Mouse (Mus musculus): ENCODE data around the gene Fam163a. TPM values are rescaled to one million over a fixed set of nuclear protein-coding genes. Genes with fewer than 3 reads are reported as not detected.

The Fam163a gene
- polyA plus RNA-seq, 1 experiment = 0.11 TPM

DNA sequence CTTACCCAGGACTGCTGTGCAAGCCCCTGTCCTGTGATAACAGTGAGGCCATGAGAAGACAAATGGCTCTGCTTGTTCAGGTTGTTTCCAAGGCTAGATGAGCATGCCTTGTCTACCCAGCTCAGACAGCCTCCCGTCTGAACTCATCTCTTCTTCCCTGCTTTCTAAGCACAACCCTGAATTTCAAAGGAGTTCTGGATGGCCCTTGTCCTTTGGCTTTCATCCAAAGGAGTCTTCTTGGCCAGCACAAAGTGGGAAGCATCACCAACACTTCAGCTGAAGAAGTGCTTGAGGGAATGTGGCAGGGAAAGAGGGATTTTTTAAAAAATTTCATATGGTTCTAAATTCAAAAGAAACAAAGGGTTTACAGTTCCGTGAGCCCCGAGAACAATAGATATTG lies 3.8 kb downstream of the Fam163a start:
- DNase-seq (ENCODE audit: low spot score) = no peak

DNA sequence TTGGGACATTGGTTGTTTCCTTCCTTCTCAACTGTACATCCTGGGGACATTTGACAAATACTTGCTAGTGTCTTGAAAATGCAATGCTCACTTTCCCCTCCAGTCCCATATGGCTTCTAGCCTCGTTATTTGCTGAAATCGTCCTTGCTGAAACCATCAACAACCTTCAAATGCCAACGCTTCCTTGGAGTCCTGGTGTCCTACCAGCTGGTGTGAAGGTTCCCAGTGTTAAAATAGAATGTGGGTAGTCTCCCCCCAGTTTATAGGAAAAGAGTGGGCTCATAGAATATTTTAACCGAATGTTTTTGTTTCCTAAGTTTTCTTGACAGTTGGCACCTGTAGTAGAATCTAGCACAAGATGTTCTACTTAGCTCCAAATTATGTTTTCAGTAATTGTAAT lies 7.2 kb downstream of the Fam163a start:
- no peak for DNase-seq (ENCODE audit: low spot score)

GRCm38 (mm10) chr1:156193292-156193691 lies 11.5 kb downstream of the Fam163a start:
- no peak for DNase-seq (ENCODE audit: low spot score)

DNA sequence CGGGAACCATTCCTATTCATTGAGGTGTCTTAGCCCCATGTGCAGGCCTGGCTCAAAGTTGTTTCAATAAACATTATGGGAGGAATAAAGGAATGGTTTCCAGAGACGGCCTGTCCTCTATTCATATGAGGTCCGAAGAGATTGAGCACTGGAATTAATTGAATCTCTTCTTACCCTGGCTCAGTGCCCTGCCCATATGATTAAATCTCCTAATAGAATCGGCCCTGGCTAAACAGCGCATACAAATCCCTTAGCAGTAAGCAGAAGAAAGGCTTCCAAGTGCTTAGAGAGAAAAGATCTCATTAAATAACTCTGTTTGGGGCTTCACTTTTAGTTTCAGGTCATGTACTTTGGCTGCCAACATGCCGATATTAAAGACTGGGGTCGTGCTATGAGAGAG lies 12.0 kb downstream of the Fam163a start:
- DNase-seq (ENCODE audit: low spot score) = no peak

DNA sequence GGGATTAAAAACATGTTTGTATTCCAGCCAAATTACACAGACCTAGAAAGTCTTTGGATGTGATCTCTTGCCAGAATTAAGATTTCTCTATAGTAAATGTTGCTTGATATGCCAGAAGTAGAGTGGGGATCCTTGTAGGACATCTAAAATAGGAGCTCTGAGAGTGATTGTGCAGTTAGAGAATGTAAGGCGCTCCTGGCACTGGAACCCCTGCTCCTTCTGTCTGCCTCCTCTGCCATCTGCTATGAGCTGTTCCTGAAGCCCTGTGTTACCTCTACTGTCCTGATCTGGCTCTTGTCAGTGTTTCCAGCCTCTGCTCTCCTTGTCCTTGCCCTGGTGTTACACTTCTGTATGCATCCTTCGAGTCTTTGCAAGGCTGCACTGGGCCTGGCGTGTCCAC lies 18.2 kb downstream of the Fam163a start:
- no peak for DNase-seq (ENCODE audit: low spot score)

DNA sequence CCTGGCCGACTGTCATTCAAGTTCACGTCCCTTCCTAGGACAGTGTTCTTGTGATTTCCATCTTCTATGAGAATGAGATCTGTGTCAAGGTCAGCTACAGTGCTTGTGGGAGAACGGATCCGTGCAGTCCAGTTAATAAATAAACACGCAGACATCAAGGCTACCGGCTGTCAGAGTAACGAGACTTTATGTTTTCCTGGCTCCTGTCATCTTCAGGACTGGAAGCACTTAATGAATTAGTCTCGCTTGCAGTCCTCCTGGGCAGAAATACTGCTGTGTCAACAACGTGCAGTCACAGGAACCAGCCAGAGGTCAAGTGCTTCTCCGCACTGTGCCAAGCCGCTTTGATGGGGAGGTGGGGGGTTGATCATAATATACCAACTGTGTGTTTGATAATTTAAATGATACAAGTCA lies 20.7 kb downstream of the Fam163a start:
- DNase-seq (ENCODE audit: low spot score) = no peak

GRCm38 (mm10) chr1:156183176-156183958 lies 21.5 kb downstream of the Fam163a start:
- DNase-seq (ENCODE audit: low spot score) = no peak

GRCm38 (mm10) chr1:156179875-156180274 lies 25.0 kb downstream of the Fam163a start:
- DNase-seq (ENCODE audit: low spot score) = no peak

GRCm38 (mm10) chr1:156168737-156169136 lies 36.1 kb downstream of the Fam163a start:
- DNase-seq (ENCODE audit: low spot score) = no peak

GRCm38 (mm10) chr1:156116770-156117169 lies 88.1 kb downstream of the Fam163a start:
- no peak for DNase-seq (ENCODE audit: low spot score)

GRCm38 (mm10) chr1:156113884-156114499 lies 90.8 kb downstream of the Fam163a start:
- no peak for DNase-seq (ENCODE audit: low spot score)

DNA sequence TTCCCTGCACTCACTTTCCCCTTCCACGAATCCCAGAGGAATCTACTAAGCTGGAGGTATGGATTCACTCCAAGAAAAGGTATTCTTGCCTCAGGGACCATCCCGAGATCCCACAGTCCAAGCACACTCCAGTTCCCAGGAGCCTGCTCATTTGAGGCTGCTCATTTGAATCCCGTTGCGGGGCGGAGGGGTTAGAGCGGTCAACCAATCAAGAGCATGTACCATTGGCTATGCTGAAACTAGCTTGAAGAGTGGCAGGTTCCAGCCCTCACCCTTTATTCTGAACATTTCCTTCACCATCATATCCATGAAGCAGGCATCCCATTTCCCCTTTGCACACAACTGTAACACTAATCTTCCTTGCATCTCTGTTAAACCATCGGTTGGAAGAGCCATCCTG lies 92.7 kb downstream of the Fam163a start:
- DNase-seq (ENCODE audit: low spot score) = no peak

- no peak for DNase-seq (ENCODE audit: low spot score)
Measured at GRCm38 (mm10) chr1:156111728-156112127, 93.1 kb downstream of the Fam163a start.

GRCm38 (mm10) chr1:156111090-156111489 lies 93.7 kb downstream of the Fam163a start:
- no peak for DNase-seq (ENCODE audit: low spot score)

DNA sequence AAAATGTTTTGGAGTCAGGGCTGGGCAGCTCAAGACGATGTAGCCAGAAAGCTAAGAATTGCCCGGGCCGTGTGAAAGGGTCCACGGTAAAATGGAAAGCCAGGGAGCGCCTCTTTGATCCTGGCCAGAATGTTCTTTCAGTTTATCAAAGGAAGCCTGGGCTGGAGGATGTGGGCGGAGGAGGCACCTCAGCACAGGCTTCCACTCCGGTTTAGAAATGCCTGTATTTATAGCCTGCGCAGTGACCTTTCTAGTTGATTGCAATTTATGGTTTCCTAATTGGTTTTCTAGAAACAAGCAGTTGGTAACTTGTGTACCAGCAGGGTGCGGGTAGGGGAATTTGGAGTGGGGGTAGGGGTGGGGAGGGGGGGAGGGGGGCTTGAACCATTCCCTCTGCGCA lies 96.4 kb downstream of the Fam163a start:
- no peak for DNase-seq (ENCODE audit: low spot score)

- no peak for DNase-seq (ENCODE audit: low spot score)
Measured at GRCm38 (mm10) chr1:156107424-156107823, 97.4 kb downstream of the Fam163a start.

- no peak for DNase-seq (ENCODE audit: low spot score)
Measured at GRCm38 (mm10) chr1:156105381-156105780, 99.4 kb downstream of the Fam163a start.

GRCm38 (mm10) chr1:156103763-156104162 lies 101.1 kb downstream of the Fam163a start:
- DNase-seq (ENCODE audit: low spot score) = no peak

DNA sequence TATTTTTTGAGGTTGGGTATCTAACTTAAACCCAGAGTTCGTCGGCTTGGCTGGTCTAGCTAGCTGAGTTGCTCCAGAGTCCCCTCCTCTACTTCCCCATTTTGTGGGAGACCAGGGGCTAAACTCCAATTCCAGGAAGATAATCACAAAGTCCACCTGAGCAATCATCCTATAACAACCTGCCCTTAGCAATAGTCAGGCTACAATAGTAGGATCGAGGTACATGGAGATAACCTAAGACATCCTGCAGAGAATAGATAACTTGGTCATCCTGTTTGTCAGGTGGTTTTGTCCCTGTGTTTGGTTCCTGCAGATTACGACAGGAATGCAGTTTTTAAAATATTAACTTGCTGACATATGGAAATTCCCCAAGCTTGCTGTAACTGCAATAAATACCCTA lies 113.0 kb downstream of the Fam163a start:
- no peak for DNase-seq (ENCODE audit: low spot score)

DNA sequence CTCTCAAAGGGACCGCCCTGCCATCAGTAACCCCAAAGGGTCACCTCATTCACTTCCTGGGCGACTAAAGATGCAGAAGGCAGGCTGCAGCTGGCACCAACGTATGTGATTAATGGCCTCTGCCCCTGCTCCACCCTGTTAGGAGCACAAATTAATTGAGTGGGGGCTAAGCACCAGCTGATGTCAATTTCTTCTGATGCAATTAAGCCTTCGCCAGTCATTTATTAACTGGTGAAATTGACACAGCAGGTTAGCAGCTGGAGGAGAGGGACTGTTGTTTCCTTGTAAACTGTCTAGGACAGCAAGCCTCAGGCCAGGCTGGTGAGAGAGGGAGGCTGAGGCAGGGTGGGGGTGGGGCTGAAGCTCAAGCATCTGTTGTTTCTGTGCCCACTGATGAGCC lies 114.8 kb downstream of the Fam163a start:
- no peak for DNase-seq (ENCODE audit: low spot score)

- DNase-seq (ENCODE audit: low spot score) = no peak
Measured at GRCm38 (mm10) chr1:156089561-156089960, 115.3 kb downstream of the Fam163a start.

DNA sequence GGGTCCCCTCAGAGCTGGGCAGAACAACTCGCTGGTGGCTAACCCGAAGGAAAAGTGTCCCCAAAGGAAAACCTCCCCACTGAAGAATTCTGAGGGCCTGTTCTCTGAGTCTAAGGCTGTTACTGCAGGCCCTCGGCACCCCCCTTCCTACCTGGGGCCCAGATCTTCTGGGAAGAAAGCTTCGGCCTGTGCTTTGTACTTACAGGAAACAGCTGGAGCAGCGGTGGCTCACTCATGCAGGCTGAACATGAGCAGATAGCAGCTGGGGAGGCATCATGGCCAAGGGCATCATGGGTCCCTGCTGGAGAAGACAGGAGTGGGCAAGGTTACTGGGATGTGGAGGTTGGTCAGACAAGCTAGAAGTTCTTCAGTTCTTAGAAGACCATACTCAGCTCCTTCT lies 117.2 kb downstream of the Fam163a start:
- DNase-seq (ENCODE audit: low spot score) = no peak

DNA sequence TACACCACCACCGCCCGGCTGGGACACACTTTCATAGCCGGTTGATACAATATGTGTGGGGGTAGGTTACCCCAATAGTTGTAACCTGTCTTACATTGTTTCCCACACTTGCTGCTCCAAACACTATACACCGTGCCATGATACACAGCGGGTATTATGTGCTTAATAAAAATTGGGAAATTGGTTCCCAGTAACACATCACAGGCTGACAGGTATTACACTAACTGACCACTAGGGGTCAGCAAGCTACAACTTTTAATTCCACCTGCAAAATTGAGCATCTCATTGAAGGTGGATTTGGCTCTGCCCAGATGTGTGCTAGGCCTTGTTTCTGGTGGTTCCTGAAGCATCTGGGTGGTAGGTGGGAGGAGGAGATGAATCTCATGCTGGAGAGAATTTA lies 119.1 kb downstream of the Fam163a start:
- DNase-seq (ENCODE audit: low spot score) = no peak

GRCm38 (mm10) chr1:156084603-156085002 lies 120.2 kb downstream of the Fam163a start:
- no peak for DNase-seq (ENCODE audit: low spot score)
